Mouse (Mus musculus) spleen, postnatal 4 days (tissue): ENCODE data around the gene Ssr2.
"Not testable (repeated sequence)": the region's sequence is repeated elsewhere in the genome, so short reads cannot be mapped to it uniquely, and the experiment has no call there.

Experiments
- DNase-seq, 2 experiments: peaks; one replicate each; pipeline ENCODE4 v3.0.0; 2022; ENCODE audit warnings: low spot score in 2 of 2

Ssr2 gene

DNA sequence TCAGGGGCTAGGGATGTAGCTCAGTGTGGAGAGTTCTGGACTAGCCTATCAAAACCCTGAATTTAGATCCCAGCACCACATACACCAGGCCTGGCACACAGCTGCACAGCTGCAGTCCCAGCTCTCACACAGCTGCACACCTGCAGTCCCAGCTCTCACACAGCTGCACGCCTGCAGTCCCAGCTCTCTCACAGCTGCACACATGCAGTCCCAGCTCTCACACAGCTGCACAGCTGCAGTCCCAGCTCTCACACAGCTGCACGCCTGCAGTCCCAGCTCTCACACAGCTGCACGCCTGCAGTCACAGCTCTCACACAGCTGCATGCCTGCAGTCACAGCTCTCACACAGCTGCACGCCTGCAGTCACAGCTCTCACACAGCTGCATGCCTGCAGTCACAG lies 20.9 kb downstream of the Ssr2 start:
- not testable (repeated sequence) for DNase-seq

DNA sequence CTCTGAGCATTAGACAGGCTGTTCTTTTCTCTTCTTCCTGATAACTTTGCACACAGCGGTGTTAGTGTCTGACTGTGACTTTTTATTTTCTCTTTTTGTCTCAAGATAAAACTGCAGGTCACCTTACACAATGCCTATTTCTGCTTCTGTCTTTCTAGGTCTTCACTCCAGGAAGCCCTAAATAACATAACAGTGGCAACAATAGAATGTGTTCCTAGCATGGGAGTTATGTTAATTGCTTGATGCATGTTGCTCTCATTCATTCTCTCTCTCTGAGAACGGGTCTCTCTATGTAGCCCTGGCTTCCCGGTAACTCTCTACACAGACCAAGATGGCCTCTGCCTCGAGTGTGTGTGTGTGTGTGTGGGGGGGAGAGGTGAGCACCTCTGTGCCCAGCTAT lies 26.8 kb downstream of the Ssr2 start:
- no peak for DNase-seq

DNA sequence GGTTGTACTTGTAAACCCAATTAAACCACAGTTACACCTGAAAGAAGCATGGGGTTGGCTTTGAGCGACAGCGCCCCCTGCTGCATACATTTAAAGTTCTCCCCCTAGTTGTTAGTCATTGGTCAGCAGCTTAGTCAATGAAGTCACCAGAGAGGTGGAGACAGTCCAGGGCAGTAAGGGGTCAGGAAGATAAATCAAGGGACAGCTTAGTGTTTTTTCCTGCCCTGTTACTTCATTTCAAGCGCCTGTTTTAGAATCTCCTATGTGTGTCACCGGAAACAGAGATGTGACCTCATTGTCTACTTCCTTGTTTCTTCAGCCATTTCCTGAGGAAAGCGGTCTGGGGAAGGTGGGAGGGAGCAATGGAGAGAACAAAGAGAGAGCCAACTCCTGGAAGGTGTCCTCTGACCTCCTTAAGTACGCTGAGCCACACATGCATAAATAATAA lies 28.1 kb downstream of the Ssr2 start:
- peak; percentile 70 to 87 for DNase-seq

DNA sequence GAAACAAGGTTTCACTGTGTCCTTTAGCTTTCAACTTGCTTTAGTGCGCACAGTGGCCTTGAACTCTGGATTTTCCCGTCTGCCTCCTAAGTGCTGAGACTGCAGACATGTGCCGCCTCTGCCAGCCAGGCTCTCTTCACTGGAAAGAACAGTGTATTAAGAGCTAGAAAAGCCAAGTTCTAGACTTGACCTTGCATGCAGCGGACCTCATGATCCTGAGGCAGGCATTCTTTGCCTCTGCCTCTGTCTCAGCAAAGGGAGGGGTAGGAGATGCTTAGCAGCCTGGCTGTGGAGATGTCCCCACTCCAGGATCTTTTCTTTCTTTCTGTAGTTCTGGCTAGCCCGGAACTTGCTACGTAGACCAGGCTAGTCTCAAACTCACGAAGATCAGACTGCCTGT lies 29.2 kb downstream of the Ssr2 start:
- DNase-seq = no peak

DNA sequence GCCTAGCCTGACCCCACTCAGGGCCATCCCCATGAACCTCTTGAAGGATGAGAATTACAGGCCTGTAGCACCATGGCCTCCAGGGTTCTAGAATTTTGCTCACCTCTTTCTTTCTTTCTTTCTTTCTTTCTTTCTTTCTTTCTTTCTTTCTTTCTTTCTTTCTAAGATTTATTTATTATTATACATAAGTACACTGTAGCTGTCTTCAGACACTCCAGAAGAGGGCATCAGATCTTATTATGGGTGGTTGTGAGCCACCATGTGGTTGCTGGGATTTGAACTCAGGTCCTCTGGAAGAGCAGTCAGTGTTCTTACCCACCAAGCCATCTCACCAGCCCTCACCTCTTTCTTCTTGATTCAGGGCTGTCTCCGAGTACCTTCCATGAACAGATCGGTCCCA lies 30.0 kb downstream of the Ssr2 start, which contains the start of gene Arhgef2:
Gene Arhgef2 (plus strand): TSS at position 301 of the 400 bp plus-strand sequence.
- DNase-seq = not testable (repeated sequence)

DNA sequence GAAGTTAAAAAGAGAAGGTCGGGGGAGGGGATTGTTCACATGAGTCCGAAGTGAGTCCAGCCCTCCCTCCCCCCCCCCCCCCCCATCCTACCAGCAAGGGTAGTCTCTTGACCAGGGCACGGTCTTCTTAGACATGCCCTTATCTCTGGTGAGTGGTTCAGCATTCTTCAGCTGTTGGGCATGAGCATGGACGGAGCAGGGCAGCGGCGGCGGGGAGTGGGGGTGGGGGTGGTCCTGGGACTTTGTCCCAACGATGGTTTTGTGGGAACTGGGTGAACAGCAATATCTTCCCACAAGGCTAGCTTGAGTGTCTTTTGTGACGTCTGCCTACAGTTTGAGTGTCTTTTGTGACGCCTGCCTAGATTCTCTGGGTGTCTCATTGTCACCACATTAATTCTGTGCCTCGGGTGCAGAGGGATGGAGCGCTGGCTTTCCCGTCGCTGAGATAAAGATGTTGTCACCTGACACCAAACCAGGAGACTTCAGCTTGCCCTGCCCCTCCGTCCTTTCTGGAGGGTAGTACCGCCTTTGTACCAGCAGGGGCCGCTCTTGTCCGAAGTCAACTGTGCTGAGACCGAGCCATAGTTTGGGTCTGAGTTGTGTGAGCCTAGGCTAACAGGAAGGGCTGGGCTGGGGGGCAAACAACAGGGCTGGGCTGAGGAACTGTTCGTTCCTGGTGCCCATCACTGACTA lies 31.5 kb downstream of the Ssr2 start:
- peak; percentile 88 to 95 for DNase-seq

DNA sequence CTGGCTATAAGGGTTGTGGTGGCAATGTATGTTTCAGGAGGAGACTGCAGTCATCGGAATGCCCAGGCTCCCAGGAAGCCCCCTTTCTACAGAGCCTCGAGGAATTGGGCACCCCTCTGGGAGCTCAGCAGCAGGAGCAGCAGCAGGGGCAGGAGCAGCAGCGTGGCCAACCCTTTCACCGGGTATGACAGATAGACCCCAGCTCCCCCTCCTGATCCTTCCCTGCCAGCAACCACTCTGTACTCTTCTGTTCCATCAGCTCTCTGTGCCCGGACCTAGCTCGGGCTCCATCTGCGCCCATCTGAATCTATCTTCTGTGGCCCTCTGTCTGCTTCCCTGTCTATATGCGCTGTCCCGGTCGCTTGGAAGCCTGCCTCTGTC lies 32.1 kb downstream of the Ssr2 start:
- no peak for DNase-seq

DNA sequence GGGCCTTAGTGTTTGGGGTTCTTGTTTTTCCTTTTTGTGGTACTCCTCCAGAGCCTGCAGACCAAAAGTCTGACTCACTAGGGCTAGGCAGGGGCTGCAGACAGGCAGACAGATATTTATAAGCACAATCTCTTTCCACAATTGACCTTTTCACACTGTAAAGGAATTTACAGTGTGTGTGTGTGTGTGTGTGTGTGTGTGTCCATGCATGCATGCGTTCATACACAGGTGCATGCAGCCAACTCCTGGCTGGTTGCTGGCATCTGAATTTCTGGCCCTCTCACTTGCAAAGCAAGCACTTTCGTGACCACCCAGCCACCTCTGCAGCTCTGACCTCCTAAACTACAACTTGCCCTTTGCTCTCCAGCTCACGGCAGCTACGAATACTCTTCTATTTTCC lies 33.4 kb downstream of the Ssr2 start:
- DNase-seq = no peak

DNA sequence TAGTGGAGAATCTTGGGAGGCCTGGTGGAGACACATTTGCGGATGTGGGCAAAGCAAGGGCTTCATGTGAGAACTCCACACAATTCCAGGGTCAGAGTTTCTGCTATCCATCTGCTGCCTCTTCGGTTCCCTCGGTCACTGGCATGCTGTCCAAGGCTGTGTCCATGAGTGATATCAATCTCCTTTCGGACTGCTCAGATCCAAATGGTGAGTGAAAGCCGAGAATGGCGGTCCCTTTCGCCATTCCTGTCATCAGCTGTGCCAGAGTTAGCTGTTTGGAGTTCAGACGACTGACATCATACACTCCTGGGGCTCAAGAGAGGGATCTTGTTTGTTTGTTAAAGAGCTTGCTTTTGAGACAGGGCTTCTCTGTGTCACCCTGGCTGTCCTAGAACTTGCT lies 38.7 kb downstream of the Ssr2 start:
- DNase-seq = no peak

DNA sequence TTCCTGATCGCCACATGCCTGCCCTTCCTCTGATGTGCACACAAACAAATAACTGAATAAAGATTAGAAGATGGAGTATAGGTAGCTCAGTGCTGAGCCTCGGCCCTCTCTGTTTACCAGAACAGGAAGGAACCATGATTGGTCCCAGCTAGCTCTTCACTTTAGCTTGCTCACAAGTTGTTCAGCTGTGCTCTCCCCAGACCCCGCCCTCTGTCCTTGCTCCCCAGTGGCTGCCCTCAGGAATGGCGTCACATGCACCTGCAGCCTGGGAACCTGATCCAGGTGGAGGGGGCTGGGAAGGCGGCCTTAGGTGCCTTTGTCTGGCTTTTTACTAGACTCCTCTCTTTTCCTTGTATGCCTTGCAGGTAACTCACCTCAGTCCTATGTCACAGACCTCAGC lies 39.4 kb downstream of the Ssr2 start:
- DNase-seq = no peak

DNA sequence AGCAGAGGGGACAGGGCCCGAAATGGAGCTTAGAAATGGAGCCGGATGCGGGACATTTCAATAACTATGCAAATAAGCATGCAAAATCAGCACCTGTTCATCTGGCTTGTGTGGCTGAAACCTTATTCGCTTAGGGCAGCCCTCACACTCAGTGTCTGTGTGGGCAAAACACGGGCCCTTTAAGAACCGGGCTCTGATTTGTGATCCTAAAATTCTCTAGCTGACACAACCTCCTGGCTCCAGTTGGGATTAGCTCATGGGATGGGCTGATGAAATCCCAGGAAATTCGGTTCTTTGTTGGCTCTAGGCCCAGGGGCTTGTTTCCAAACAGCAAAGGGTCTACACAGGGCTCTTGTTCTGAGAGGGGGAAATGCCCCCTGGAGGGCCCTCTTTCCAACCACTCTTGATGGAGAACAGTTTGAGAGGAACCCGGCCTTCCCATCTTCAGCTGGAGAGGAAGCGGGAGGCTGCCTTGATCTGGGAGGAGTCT lies 40.3 kb downstream of the Ssr2 start:
- no peak for DNase-seq

DNA sequence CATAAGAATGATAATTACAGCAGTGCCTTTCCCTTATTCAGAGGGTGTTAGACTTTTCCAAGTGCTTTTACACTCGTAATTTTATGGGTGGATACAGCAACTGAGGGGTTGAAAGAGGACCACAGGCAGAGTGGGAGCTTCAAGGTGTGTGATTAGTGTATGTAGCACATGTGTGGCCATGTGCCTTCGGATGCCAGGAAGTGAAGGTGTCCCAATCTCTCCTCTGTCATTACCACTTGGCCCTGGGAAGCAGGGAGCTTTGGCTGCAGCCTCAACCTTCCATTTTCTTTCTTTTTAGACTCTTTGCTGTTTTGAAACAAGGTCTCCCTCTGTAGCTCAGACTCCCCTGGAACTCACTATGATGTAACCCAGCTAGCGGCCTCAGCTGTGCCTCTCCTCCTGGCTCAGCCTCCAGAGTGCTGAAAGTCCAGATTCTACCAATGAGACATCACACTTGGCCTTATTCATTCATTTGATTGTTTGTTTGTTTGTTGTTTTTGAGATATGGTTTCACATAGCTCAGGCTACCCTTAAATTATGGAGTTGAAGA lies 41.4 kb downstream of the Ssr2 start:
- no peak for DNase-seq

DNA sequence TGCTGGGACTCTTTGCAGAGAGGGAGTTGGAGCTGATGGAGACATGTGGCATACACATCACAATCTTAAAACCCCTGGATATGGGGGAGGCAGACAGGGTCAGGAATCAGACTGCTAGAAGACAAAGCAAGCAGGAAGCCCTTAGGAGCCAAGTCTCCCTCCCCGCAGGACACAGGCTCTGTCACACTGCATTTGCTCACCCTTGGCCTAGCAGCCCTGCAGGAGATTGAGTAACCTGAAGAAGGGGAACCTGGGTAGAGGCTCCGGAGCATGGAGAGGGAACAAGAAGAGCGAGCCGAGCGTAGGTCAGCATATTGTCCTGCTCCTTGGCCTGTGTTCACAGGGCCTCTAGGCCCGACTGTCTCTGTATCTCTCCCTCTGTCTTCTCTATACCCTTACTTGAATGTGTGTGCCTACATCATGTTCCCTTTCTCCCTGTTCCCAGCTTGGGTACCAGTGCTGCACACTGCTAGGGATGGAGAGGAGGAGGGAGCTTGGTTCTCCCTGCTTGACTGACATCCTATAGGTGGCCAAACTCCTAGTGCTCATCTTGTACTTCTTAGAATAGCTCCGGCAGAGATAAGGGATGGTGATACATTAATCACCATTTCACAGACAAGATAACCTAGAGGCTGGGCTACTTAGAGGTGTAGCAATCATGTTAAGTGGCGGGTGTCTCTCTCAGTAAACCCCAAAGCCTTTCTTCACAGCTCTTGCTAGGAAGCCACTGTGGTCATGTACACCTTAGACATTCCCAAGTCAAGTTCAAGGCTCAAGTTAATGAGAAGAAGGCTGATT lies 42.6 kb downstream of the Ssr2 start:
- peak in 1 of 2 experiments; percentile 40 for DNase-seq

DNA sequence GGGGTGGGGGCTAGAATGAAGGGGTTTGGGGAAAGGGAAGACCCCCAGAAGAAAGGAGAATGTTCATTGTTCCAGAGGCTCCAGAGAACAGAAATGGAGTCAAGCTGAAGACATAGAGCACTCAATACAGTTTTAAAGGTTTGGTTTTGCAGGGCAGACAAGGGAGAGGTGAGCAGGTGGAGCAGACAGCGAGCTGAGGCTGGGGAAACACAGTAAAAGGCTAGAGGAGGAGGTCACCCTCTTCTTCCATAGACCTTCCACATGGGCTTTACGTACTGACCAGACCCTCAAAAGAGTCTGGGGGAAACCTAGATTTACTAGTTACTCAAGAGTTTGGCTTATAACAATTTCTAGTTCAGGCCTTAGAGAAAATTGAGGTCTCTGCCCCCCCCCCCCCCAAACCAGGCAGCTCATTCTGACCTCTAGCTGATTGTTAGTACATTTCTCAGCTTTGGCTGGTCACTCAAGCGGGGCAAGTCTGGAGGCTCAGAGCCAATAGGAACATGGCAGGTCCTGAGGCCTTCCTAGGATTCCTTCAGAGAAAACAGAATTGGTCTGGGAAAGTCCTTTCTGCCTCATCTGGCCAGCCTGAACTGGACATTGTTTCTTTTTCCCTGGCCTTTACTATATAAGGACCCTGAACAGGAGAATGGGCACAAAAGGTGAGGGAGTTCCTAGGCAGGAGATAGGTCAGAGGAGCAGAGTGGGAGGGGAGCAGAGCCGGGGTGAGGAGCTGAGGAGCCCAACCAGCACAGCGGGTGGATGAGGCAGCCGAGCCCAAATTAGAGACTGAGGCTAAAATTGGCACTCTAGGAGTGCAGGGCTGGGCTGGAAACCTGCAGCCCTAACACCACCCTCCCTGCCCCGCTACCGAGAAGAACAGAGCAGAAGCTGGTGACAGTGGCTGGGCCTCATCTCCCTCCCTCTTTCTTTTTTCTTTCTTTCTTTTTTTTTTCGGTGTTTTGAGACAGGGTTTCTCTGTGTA lies 43.7 kb downstream of the Ssr2 start:
- no peak for DNase-seq

DNA sequence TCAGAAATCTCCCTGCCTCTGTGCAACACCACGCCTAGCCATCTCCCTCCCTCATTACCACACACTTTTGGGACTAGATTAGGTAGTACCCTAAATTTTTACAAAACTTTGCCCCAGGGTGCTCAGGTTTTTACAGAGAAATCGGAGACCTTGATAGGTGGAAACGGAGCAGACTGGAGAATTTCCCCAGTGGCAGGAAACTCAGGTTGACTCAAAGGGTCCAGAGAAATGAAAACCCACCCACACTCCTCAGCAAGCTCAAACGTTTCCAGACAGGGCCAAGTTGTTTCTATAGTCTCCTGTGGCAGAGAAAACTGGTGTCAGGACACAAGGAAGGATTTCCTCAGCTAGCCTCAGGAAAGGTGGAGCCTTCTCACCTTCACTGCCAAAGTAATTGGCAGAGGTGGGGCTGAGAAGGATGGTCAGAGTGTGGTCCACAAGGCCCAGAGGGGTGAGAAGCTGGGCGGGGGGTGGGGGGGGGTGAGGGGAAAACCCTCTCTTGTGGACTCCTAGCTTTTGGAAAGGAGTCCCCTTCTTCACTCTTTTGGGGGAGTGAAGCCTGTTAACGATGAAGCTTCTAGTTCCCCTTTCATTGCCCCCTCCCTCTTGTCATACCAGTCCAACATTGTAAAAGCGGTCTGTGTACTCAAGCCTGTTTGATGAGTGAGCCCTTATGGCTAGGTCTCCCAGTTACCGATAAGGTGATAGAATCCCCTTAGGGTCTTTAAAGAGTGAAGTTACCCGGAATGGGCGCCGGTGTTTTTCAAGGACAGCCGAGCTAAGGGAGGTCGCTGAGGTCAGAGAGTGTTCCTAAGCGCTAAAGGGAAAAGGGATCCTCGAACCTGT lies 44.7 kb downstream of the Ssr2 start:
- no peak for DNase-seq

DNA sequence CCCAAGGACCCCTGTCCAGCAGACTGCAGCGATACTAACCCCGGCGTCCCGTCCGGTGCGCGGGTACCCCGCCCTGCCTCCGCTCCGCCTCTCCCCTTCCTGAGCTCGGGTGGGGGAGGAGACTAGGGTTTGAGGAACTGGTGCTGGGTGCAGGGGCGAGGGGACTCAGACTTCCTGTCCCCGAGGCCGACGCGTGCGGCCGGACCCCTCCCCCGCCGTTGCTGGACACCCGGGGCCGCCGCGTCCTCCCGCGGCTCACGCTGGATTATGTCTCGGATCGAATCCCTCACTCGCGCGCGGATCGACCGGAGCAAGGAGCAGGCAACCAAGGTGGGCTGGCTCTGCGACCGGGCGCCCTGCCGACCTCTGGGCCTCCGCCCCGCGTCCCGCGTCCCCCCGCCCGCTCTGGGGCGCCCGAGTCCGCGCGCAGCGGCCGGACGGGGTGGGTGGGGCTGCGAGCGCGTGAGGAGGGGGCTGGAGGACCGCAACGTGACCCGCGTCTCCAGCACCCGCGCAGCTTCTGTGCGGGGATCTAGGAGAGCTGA lies 45.4 kb downstream of the Ssr2 start:
- DNase-seq = peak; percentile 80 to 90

DNA sequence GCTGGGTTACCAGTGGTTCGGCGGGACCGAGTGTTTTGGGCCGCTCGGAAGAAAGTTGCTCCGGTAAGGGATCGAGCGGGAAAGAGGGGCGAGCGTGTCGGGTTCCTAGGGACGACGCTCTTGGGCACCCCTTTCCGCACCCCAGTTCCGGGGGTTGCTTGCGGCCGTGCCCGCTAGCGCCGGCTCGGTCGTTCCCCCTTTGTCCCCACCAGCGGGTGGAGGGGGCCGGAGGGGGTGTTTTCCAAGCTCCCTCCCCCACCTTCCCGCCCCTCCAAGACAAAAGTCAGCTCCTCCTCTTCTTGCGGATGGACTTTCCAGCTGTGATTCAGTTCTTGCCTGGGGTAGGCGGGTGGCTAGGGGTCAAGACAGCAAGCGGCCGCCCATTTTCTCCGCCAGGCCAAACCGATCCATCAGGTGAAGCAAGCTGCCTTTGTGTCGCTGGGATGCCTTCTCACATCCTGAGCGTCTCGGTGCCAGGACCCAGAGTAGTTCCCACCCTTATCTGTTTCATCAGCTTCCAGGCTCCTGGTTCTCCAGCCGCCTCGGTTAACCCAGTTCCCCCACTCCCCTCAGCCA lies 45.9 kb downstream of the Ssr2 start:
- DNase-seq = no peak

DNA sequence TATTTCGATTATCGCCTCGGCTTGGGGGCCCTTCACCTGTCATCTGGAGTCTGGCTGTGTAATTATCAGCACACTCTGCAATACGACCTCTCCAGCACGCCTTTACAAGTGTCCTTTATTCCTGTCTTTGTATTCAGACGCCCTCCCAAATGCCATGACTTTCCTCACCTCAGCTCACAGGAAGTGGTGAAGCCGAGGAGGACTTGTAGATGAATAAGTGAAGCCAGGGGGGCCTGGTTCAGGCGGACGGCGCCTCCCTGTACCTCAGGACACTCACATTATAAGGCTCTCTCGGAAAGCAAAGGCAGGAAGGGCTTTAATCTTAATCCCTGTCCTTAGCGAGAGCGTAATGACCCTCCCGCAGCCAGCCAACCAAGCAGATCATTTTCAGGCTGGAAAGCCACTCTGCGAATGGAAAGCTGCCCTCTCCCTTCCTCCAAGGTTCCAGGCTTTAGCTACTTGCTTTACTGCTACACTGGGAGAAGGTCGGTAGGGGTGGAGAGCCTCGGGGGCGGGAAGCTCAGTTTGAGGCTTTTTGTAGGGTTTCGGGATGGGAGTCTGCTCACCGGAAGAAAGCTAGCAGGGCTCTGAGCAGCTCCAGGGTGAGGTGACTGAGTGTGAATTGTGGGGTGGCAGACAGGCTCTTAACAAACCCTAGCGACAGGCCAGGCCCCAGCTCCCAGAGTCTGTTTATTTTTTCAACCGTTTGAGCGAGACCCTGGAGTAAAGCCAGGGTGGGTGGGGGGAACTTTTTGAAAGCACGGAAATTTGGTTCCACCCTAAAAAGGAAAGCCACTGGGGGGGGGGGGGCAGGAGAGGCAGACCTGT lies 46.7 kb downstream of the Ssr2 start:
- DNase-seq = no peak

DNA sequence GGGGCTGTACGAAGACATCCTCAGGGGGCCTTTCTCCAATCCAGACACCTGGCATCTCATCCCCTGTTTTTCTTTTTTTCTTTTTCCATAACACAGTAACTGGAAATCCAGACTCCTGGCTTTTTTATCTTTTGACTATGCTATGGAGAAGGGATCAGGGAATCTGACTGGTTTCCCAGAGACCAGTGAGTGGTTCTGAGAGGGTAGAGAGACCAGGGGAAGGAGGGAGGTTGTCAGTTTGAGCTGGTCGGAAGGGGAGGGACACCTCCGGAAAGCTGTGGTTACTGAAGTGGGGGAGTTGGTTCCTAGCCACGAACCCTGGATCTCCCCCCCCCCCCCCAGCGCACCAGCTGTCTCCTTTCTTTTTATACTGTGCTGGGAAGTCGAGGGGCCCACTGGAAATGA lies 47.3 kb downstream of the Ssr2 start:
- no peak for DNase-seq
